14 mouse cellular contexts compared by ENCODE assay signal in genomic region chr2:156723899-156724523, GRCm38 (mm10). TPM values are rescaled to one million over a fixed set of nuclear protein-coding genes. Genes with fewer than 3 reads are reported as not detected.
DNase-seq lines count a peak whose midpoint lies in the region; ATAC-seq lines count a peak whose summit lies in the region.
"Had no signal": no experiment of that assay in that cellular context is flagged by ENCODE, and none has a peak within 500 bp of the region (broad histone marks: within the 10 kb centered on the region; RNA-seq: fewer than 3 reads in every experiment).

No protein-coding gene starts in this region.

- no peaks in the 10 kb centered on the region for H3K27me3 ChIP-seq in hindbrain, embryonic 11.5 days (ENCODE audit: control insufficient read depth, insufficient read depth, low read length)
- no peaks in the 10 kb centered on the region for H3K27me3 ChIP-seq in hindbrain, embryonic 10.5 days (ENCODE audit: insufficient read depth, poor library complexity, severe bottlenecking)
- H3K27me3 ChIP-seq in hindbrain, embryonic 12.5 days: no peaks in the 10 kb centered on the region
- no peaks in the 10 kb centered on the region for H3K27me3 ChIP-seq in neural tube, embryonic 12.5 days (replicated peaks)
- H3K27me3 ChIP-seq: heart, embryonic 15.5 days; kidney, embryonic 15.5 days had no signal

- H3K27ac ChIP-seq in hindbrain, embryonic 11.5 days (ENCODE audit: low read depth, low read length): no peak overlapping the region
- no peak overlapping the region for H3K27ac ChIP-seq in hindbrain, embryonic 10.5 days
- H3K27ac ChIP-seq in hindbrain, embryonic 12.5 days: no peak overlapping the region
- H3K27ac ChIP-seq in neural tube, embryonic 12.5 days: no peak overlapping the region
- H3K27ac ChIP-seq: heart, embryonic 15.5 days; kidney, embryonic 15.5 days; liver, embryonic 12.5 days had no signal

- peaks cover 17% of the 10 kb centered on the region for H3K4me1 ChIP-seq in hindbrain, embryonic 11.5 days (replicated peaks; ENCODE audit: control insufficient read depth, insufficient read depth, low read length)
- H3K4me1 ChIP-seq in hindbrain, embryonic 10.5 days (replicated peaks): peaks cover 74% of the 10 kb centered on the region
- H3K4me1 ChIP-seq in hindbrain, embryonic 12.5 days: peaks cover 58% of the 10 kb centered on the region
- peaks cover 63% of the 10 kb centered on the region for H3K4me1 ChIP-seq in neural tube, embryonic 12.5 days

- H3K9ac ChIP-seq in hindbrain, embryonic 11.5 days (ENCODE audit: low read depth, low read length): no peak overlapping the region
- H3K9ac ChIP-seq in hindbrain, embryonic 12.5 days: peak overlapping the region; percentile 3; the same call in 1 of the 2 replicates
- no peak overlapping the region for H3K9ac ChIP-seq in neural tube, embryonic 12.5 days
- H3K9ac ChIP-seq: heart, embryonic 15.5 days; kidney, embryonic 15.5 days; liver, embryonic 12.5 days had no signal

- no peak overlapping the region for H3K4me2 ChIP-seq in hindbrain, embryonic 11.5 days (replicated peaks; ENCODE audit: low read depth, low read length)
- H3K4me2 ChIP-seq in hindbrain, embryonic 12.5 days (replicated peaks): peak overlapping the region; percentile 83
- H3K4me2 ChIP-seq in neural tube, embryonic 12.5 days (replicated peaks): peak overlapping the region; percentile 75
- H3K4me2 ChIP-seq: kidney, embryonic 15.5 days; liver, embryonic 12.5 days had no signal

- DNase-seq in hindbrain, embryonic 11.5 days (ENCODE audit: low spot score): no peak
- no peak for DNase-seq in hindbrain, embryonic 10.5 days (ENCODE audit: low spot score)
- peak; percentile 50 for DNase-seq in adipocyte (ENCODE audit: low spot score)
- no peak for DNase-seq in adrenal gland, postnatal 14 days
- no peak for DNase-seq in adrenal gland, postnatal 25 days
- DNase-seq in left cerebral cortex, adult 8-10 months (ENCODE audit: low spot score in 2 of 2): no peak
- DNase-seq: gastrocnemius, postnatal 10 days; thymus, adult 2 months had no signal

- 82% methylated on average over 1 of the region's 1 CpGs for WGBS in hindbrain, embryonic 11.5 days
- WGBS in hindbrain, embryonic 10.5 days: 67% methylated on average over 1 of the region's 1 CpGs
- WGBS in hindbrain, embryonic 12.5 days: 74% methylated on average over 1 of the region's 1 CpGs
- WGBS in neural tube, embryonic 12.5 days: 74% methylated on average over 1 of the region's 1 CpGs

- H3K4me3 ChIP-seq in hindbrain, embryonic 11.5 days (ENCODE audit: low read depth, low read length): peak overlapping the region; percentile 8; the same call in 1 of the 2 replicates
- H3K4me3 ChIP-seq in hindbrain, embryonic 10.5 days: no peak overlapping the region
- no peak overlapping the region for H3K4me3 ChIP-seq in hindbrain, embryonic 12.5 days
- H3K4me3 ChIP-seq in neural tube, embryonic 12.5 days: no peak overlapping the region
- H3K4me3 ChIP-seq: heart, embryonic 15.5 days; kidney, embryonic 15.5 days; liver, embryonic 12.5 days had no signal

- no peak for ATAC-seq in hindbrain, embryonic 11.5 days (ENCODE audit: low FRiP score)
- no peak for ATAC-seq in hindbrain, embryonic 12.5 days (ENCODE audit: low FRiP score)
- ATAC-seq in neural tube, embryonic 12.5 days (ENCODE audit: low FRiP score, low read depth): no peak
- ATAC-seq: liver, embryonic 12.5 days had no signal

- H3K9me3 ChIP-seq in hindbrain, embryonic 11.5 days (ENCODE audit: control insufficient read depth, low read length): no peaks in the 10 kb centered on the region
- H3K9me3 ChIP-seq in hindbrain, embryonic 10.5 days: no peaks in the 10 kb centered on the region
- H3K9me3 ChIP-seq in hindbrain, embryonic 12.5 days (replicated peaks): no peaks in the 10 kb centered on the region
- H3K9me3 ChIP-seq in neural tube, embryonic 12.5 days: no peaks in the 10 kb centered on the region
- H3K9me3 ChIP-seq: heart, embryonic 15.5 days; kidney, embryonic 15.5 days; liver, embryonic 12.5 days had no signal

- H3K36me3 ChIP-seq in hindbrain, embryonic 11.5 days (ENCODE audit: control insufficient read depth, insufficient read depth, low read length): no peaks in the 10 kb centered on the region
- peaks cover 18% of the 10 kb centered on the region for H3K36me3 ChIP-seq in hindbrain, embryonic 10.5 days
- no peaks in the 10 kb centered on the region for H3K36me3 ChIP-seq in hindbrain, embryonic 12.5 days
- no peaks in the 10 kb centered on the region; the same call in 1 of the 2 replicates for H3K36me3 ChIP-seq in neural tube, embryonic 12.5 days
- H3K36me3 ChIP-seq: heart, embryonic 15.5 days; kidney, embryonic 15.5 days; liver, embryonic 12.5 days had no signal

RNA-seq across cellular contexts. Expression of gene Myl9, which starts 51.2 kb away (rescaled TPM):
- 96.1 and 133 TPM in 2 replicates for polyA plus RNA-seq in hindbrain, embryonic 11.5 days (2014; fragmentation: Nextera tagmentation; extraction: Ambion mirVana)
- 86.1 and 126 TPM in 2 replicates for polyA plus RNA-seq in hindbrain, embryonic 10.5 days (2016; fragmentation: Nextera tagmentation; extraction: Ambion mirVana)
- 122 and 144 TPM in 2 replicates for polyA plus RNA-seq in hindbrain, embryonic 12.5 days (2016; fragmentation: Nextera tagmentation; extraction: Ambion mirVana)
- 71.8 and 73.4 TPM in 2 replicates for polyA plus RNA-seq in neural tube, embryonic 12.5 days (2016; fragmentation: Nextera tagmentation; extraction: Ambion mirVana)
- total RNA-seq in adrenal gland, postnatal 14 days (2021): 54.6 and 70.5 TPM in 2 replicates
- 42.3 and 50.9 TPM in 2 replicates for total RNA-seq in adrenal gland, postnatal 25 days (2021)
- 10 to 100 TPM; 13.8 to 20.5 (median 16.5) TPM for total RNA-seq in left cerebral cortex, adult 8-10 months (2022)
- total RNA-seq: megakaryocyte progenitor cell, adult 5-6 weeks had no signal
